Mouse (Mus musculus): ENCODE results near the gene Nop10.

DNA sequence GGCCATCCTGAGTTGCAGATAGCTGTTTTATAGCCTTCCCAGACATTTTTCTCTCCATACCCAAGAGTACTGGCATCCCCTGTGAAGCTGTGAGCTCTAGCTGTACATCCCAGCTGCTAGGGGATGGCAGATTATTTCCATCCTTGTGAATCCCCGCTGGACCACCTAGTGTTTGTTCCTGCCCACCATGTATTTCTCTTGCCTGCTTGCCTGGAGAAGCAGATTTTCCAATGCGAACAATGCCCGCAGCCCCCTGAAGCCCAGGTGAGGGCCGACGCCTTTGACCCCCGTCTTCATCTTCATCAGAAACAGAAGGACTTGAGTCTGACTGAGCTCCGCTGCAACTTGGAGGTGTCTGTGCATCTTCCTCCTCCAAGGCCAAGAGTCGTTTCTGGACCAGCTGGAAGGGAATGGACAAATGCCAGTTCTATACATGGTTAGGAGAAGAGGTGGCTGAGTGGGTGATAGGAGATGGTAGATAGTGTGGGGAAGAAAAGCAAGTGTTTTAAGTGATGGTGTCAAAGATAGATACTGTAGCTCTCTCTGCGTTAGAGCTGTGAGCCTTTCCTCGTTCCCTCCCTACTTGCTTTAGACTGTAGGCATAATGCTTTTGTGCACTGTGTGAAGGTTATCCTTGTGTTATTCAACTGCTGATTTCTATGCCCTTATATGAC is 11.8 kb upstream of the Nop10 start:
- TF ChIP-seq CTCF (IDR thresholded peaks at IDR 0.05; ENCODE audit: control insufficient read depth, insufficient read depth, low read length) (no peak), POLR2A (IDR thresholded peaks at IDR 0.05; ENCODE audit: borderline replicate concordance, control insufficient read depth, low read depth, low read length) (no peak)

All from bone marrow, adult 2 months (tissue).